1 mouse cellular context compared by ENCODE assay signal in the genomic region with DNA sequence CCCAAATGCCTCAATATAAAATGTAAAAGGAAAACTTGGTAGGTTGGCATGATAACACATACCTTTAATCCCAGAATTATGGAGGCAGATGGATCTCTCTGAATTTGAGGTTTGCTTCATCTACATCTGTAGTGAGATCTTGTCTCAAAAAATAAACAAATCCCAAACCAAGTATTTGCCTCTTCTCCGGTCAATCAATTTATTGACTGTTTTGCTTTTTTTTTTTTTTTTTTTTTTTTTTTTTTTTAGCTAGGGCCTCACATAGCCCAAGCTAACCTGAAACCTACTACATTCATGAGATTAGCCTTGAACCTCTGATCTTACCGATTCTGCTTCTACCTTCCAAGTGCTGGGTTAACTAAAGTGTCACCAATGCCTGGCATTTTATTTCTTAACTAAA.
TF ChIP-seq lines count a peak whose summit lies in the region.

No protein-coding gene starts in this region.

TF ChIP-seq in MEL, 35 proteins besides CTCF, POLR2A, EP300 and RAD21:
- TF ChIP-seq ETS1 (IDR thresholded peaks at IDR 0.05; ENCODE audit: low read depth, low read length), result no peak
- no peak for TF ChIP-seq TCF12 (IDR thresholded peaks at IDR 0.05; ENCODE audit: low read depth, low read length)
- TF ChIP-seq MAFK (IDR thresholded peaks at IDR 0.05; ENCODE audit: borderline replicate concordance, low read depth, low read length), result no peak
- TF ChIP-seq ZNF384 (IDR thresholded peaks at IDR 0.05; ENCODE audit: low read depth, low read length), result peak; percentile 67
- no peak for TF ChIP-seq SMC3 (IDR thresholded peaks at IDR 0.05; ENCODE audit: low read depth, low read length)
TF ChIP-seq in MEL: peak in this region for 1.
